In genomic region chr5:97553122-97553521, GRCm38 (mm10) we compare ENCODE assay signal across 9 mouse cellular contexts.
DNase-seq lines count a peak whose midpoint lies in the region; TF ChIP-seq lines count a peak whose summit lies in the region.
"Had no signal": no experiment of that assay in that cellular context is flagged by ENCODE, and none has a peak within 500 bp of the region (broad histone marks: within the 10 kb centered on the region; RNA-seq: fewer than 3 reads in every experiment).

No protein-coding gene starts in this region.

- no peaks in the 10 kb centered on the region for H3K27me3 ChIP-seq in thymus, adult 2 months (ENCODE audit: control insufficient read depth, insufficient read depth, low read length)
- H3K27me3 ChIP-seq: limb, embryonic 13.5 days had no signal

- no peak overlapping the region for H3K4me3 ChIP-seq in cortical plate, adult 2 months (ENCODE audit: insufficient read depth, low read length)
- H3K4me3 ChIP-seq in thymus, adult 2 months (ENCODE audit: control insufficient read depth, insufficient read depth, low read length): no peak overlapping the region
- H3K4me3 ChIP-seq: limb, embryonic 13.5 days had no signal

- intact Hi-C loops in gastrocnemius, postnatal 36 days (cut with DNase I): no loop called here

- no peaks in the 10 kb centered on the region for H3K36me3 ChIP-seq in thymus, adult 2 months (ENCODE audit: control insufficient read depth, insufficient read depth, low read length)
- H3K36me3 ChIP-seq: limb, embryonic 13.5 days had no signal

- 56% methylated on average over 3 of the region's 3 CpGs for WGBS in thymus, adult 2 months

- no peak overlapping the region for H3K27ac ChIP-seq in cortical plate, adult 2 months (ENCODE audit: insufficient read depth, low read length)
- H3K27ac ChIP-seq in thymus, adult 2 months (ENCODE audit: control insufficient read depth, insufficient read depth, low read length): no peak overlapping the region
- H3K27ac ChIP-seq: limb, embryonic 13.5 days had no signal

- no peak for TF ChIP-seq POLR2A in cortical plate, adult 2 months (IDR thresholded peaks at IDR 0.05; ENCODE audit: extremely low read depth, insufficient read depth, low read length)
- TF ChIP-seq POLR2A in thymus, adult 2 months (IDR thresholded peaks at IDR 0.05; ENCODE audit: control insufficient read depth, extremely low read depth, insufficient read depth, low read length, poor library complexity): no peak

- peak; percentile 35 for TF ChIP-seq CTCF in cortical plate, adult 2 months (IDR thresholded peaks at IDR 0.05; ENCODE audit: extremely low read depth, insufficient read depth, low read length)
- TF ChIP-seq CTCF in thymus, adult 2 months (IDR thresholded peaks at IDR 0.05; ENCODE audit: borderline replicate concordance, control insufficient read depth, extremely low read depth, insufficient read depth, low read length, poor library complexity): no peak

- no peaks in the 10 kb centered on the region for H3K4me1 ChIP-seq in cortical plate, adult 2 months (ENCODE audit: control insufficient read depth, insufficient read depth, low read length)
- H3K4me1 ChIP-seq in thymus, adult 2 months (replicated peaks; ENCODE audit: control insufficient read depth, insufficient read depth, low read length): no peaks in the 10 kb centered on the region
- H3K4me1 ChIP-seq: limb, embryonic 13.5 days had no signal

- DNase-seq in embryo, embryonic 10.5 days (ENCODE audit: low spot score): peak; percentile 14
- no peak for DNase-seq in embryo, embryonic 11 days
- DNase-seq in ovary, postnatal 36 days (ENCODE audit: low spot score): peak; percentile 3
- no peak for DNase-seq in ovary, adult 18-20 months (ENCODE audit: low spot score)
- peak; percentile 34 for DNase-seq in thymus, adult 2 months
- no peak for DNase-seq in frontal cortex, postnatal 36 days (ENCODE audit: low spot score in 2 of 2)
- DNase-seq in gastrocnemius, postnatal 36 days: no peak

Comparison
In these comparisons a context has a peak if more than half of its experiments do, and no peak if none do; other contexts are left out.
1. DNase-seq: peak in embryo, embryonic 10.5 days (single experiment), ovary, postnatal 36 days (single experiment) and thymus, adult 2 months (single experiment); none in embryo, embryonic 11 days (single experiment), ovary, adult 18-20 months (single experiment), frontal cortex, postnatal 36 days (0 of 2) and gastrocnemius, postnatal 36 days (0 of 2).